ENCODE assay signal across 12 mouse cellular contexts in genomic region chr15:78948883-78949282, GRCm38 (mm10). TPM values are rescaled to one million over a fixed set of nuclear protein-coding genes. Genes with fewer than 3 reads are reported as not detected.
DNase-seq lines count a peak whose midpoint lies in the region; ATAC-seq lines count a peak whose summit lies in the region.
"Had no signal": no experiment of that assay in that cellular context is flagged by ENCODE, and none has a peak within 500 bp of the region (broad histone marks: within the 10 kb centered on the region; RNA-seq: fewer than 3 reads in every experiment).

No protein-coding gene starts in this region.

- H3K4me1 ChIP-seq in forebrain, embryonic 11.5 days (replicated peaks; ENCODE audit: control insufficient read depth, insufficient read depth, low read length): peaks cover 6% of the 10 kb centered on the region; the same call in 1 of the 2 replicates
- H3K4me1 ChIP-seq in hindbrain, embryonic 16.5 days (ENCODE audit: control insufficient read depth, insufficient read depth, low read depth, low read length): peaks cover 13% of the 10 kb centered on the region
- peaks cover 13% of the 10 kb centered on the region for H3K4me1 ChIP-seq in midbrain, embryonic 16.5 days (ENCODE audit: control insufficient read depth, insufficient read depth, low read length)

- H3K9me3 ChIP-seq in forebrain, embryonic 11.5 days (ENCODE audit: control insufficient read depth, low read length): no peaks in the 10 kb centered on the region
- H3K9me3 ChIP-seq in hindbrain, embryonic 16.5 days (ENCODE audit: control insufficient read depth, low read length): no peaks in the 10 kb centered on the region
- no peaks in the 10 kb centered on the region for H3K9me3 ChIP-seq in midbrain, embryonic 16.5 days (replicated peaks; ENCODE audit: control insufficient read depth, low read length, poor library complexity, severe bottlenecking)
- H3K9me3 ChIP-seq: heart, embryonic 10.5 days had no signal

- H3K27me3 ChIP-seq in forebrain, embryonic 11.5 days (ENCODE audit: control insufficient read depth, insufficient read depth, low read length): no peaks in the 10 kb centered on the region; the same call in 1 of the 2 replicates
- H3K27me3 ChIP-seq in hindbrain, embryonic 16.5 days (replicated peaks; ENCODE audit: control insufficient read depth, insufficient read depth, low read length): no peaks in the 10 kb centered on the region; the same call in 1 of the 2 replicates
- H3K27me3 ChIP-seq in midbrain, embryonic 16.5 days (ENCODE audit: control insufficient read depth, insufficient read depth, low read depth, low read length): no peaks in the 10 kb centered on the region

- H3K27ac ChIP-seq in forebrain, embryonic 11.5 days (ENCODE audit: low read depth, low read length): no peak overlapping the region
- H3K27ac ChIP-seq in hindbrain, embryonic 16.5 days (ENCODE audit: low read depth, low read length): no peak overlapping the region
- H3K27ac ChIP-seq in midbrain, embryonic 16.5 days (ENCODE audit: low read length): no peak overlapping the region
- H3K27ac ChIP-seq: layer of hippocampus, adult 2 months had no signal

- H3K9ac ChIP-seq in forebrain, embryonic 11.5 days (ENCODE audit: low read length): no peak overlapping the region; the same call in 1 of the 2 replicates
- no peak overlapping the region for H3K9ac ChIP-seq in hindbrain, embryonic 16.5 days (ENCODE audit: low read depth, low read length)
- no peak overlapping the region; the same call in 1 of the 2 replicates for H3K9ac ChIP-seq in midbrain, embryonic 16.5 days (ENCODE audit: low read depth, low read length)

- H3K36me3 ChIP-seq in forebrain, embryonic 11.5 days (ENCODE audit: control insufficient read depth, insufficient read depth, low read length): no peaks in the 10 kb centered on the region
- no peaks in the 10 kb centered on the region; the same call in 1 of the 2 replicates for H3K36me3 ChIP-seq in hindbrain, embryonic 16.5 days (ENCODE audit: control insufficient read depth, insufficient read depth, low read length)
- peaks cover 7% of the 10 kb centered on the region; the same call in 1 of the 2 replicates for H3K36me3 ChIP-seq in midbrain, embryonic 16.5 days (ENCODE audit: control insufficient read depth, insufficient read depth, low read length)

- no peak overlapping the region for H3K4me3 ChIP-seq in forebrain, embryonic 11.5 days (ENCODE audit: low read depth, low read length)
- peak overlapping the region; percentile 66 for H3K4me3 ChIP-seq in hindbrain, embryonic 16.5 days (ENCODE audit: low read length)
- H3K4me3 ChIP-seq in midbrain, embryonic 16.5 days (ENCODE audit: low read depth, low read length): peak overlapping the region; percentile 48

- WGBS in forebrain, embryonic 11.5 days: 93% methylated on average over 3 of the region's 3 CpGs
- WGBS in hindbrain, embryonic 16.5 days: 99% methylated on average over 3 of the region's 3 CpGs
- 94% methylated on average over 3 of the region's 3 CpGs for WGBS in midbrain, embryonic 16.5 days

- H3K4me2 ChIP-seq in forebrain, embryonic 11.5 days (ENCODE audit: low read depth, low read length, severe bottlenecking): peak overlapping the region; percentile 78
- H3K4me2 ChIP-seq in hindbrain, embryonic 16.5 days (ENCODE audit: low read length): peak overlapping the region; percentile 57
- H3K4me2 ChIP-seq in midbrain, embryonic 16.5 days (ENCODE audit: low read length): peak overlapping the region; percentile 65

- peak; percentile 40 to 61 for DNase-seq in cerebellum, postnatal 25 days
- DNase-seq in forebrain, embryonic 11.5 days (ENCODE audit: low spot score): no peak
- no peak for DNase-seq in frontal cortex, postnatal 25 days (ENCODE audit: low spot score in 2 of 2)
- DNase-seq in heart, adult 18-20 months: no peak
- no peak for DNase-seq in layer of hippocampus, adult 18-20 months (ENCODE audit: low spot score in 2 of 2)
- DNase-seq: lung, postnatal 14 days; right cerebral cortex, adult 18-20 months; thymus, postnatal 36 days had no signal

- ATAC-seq in forebrain, embryonic 11.5 days (replicated peaks; ENCODE audit: low FRiP score): no peak
- no peak for ATAC-seq in hindbrain, embryonic 16.5 days
- ATAC-seq in midbrain, embryonic 16.5 days: no peak

RNA-seq across cellular contexts. Expression of gene Triobp, which starts 1.4 kb away (rescaled TPM):
- 55.9 and 60.1 TPM in 2 replicates for polyA plus RNA-seq in forebrain, embryonic 11.5 days (2014; fragmentation: Nextera tagmentation; extraction: Ambion mirVana)
- 36.1 and 40.4 TPM in 2 replicates for polyA plus RNA-seq in hindbrain, embryonic 16.5 days (2015; fragmentation: Nextera tagmentation; extraction: Ambion mirVana)
- 40.9 and 48.8 TPM in 2 replicates for polyA plus RNA-seq in midbrain, embryonic 16.5 days (2015; fragmentation: Nextera tagmentation; extraction: Ambion mirVana)
- total RNA-seq in heart, adult 18-20 months (2021): 10 to 100 TPM; 25.5 to 30.2 TPM
- total RNA-seq in layer of hippocampus, adult 18-20 months (2021): 1 to 10 TPM; 9.0 to 9.2 TPM

RNA-seq across cellular contexts. Expression of gene Nol12, which starts 14.2 kb away (rescaled TPM):
- polyA plus RNA-seq in forebrain, embryonic 11.5 days (2014; fragmentation: Nextera tagmentation; extraction: Ambion mirVana): 56.8 and 62.6 TPM in 2 replicates
- 63.6 and 68.1 TPM in 2 replicates for polyA plus RNA-seq in hindbrain, embryonic 16.5 days (2015; fragmentation: Nextera tagmentation; extraction: Ambion mirVana)
- polyA plus RNA-seq in midbrain, embryonic 16.5 days (2015; fragmentation: Nextera tagmentation; extraction: Ambion mirVana): 66.3 and 67.6 TPM in 2 replicates
- total RNA-seq in heart, adult 18-20 months (2021): 10 to 100 TPM; 15.7 to 19.1 TPM
- total RNA-seq in layer of hippocampus, adult 18-20 months (2021): 10 to 100 TPM; 36.2 to 37.5 TPM

RNA-seq across cellular contexts. Expression of gene Lgals1, which starts 22.4 kb away (rescaled TPM):
- polyA plus RNA-seq in forebrain, embryonic 11.5 days (2014; fragmentation: Nextera tagmentation; extraction: Ambion mirVana): 279 and 319 TPM in 2 replicates
- polyA plus RNA-seq in hindbrain, embryonic 16.5 days (2015; fragmentation: Nextera tagmentation; extraction: Ambion mirVana): 105 and 169 TPM in 2 replicates
- polyA plus RNA-seq in midbrain, embryonic 16.5 days (2015; fragmentation: Nextera tagmentation; extraction: Ambion mirVana): 51.7 and 53.2 TPM in 2 replicates
- 100 to 1,000 TPM; 185 to 222 TPM for total RNA-seq in heart, adult 18-20 months (2021)
- total RNA-seq in layer of hippocampus, adult 18-20 months (2021): 10 to 100 TPM; 23.8 to 27.0 TPM

RNA-seq across cellular contexts. Expression of gene Pdxp, which starts 35.2 kb away (rescaled TPM):
- 37.2 and 49.2 TPM in 2 replicates for polyA plus RNA-seq in forebrain, embryonic 11.5 days (2014; fragmentation: Nextera tagmentation; extraction: Ambion mirVana)
- 94.7 and 96.9 TPM in 2 replicates for polyA plus RNA-seq in hindbrain, embryonic 16.5 days (2015; fragmentation: Nextera tagmentation; extraction: Ambion mirVana)
- 107 and 126 TPM in 2 replicates for polyA plus RNA-seq in midbrain, embryonic 16.5 days (2015; fragmentation: Nextera tagmentation; extraction: Ambion mirVana)
- total RNA-seq in heart, adult 18-20 months (2021): under 1 TPM; 0.62 to 0.64 TPM
- total RNA-seq in layer of hippocampus, adult 18-20 months (2021): 100 to 1,000 TPM; 170 to 178 TPM

RNA-seq across cellular contexts. Expression of gene Sh3bp1, which starts 49.3 kb away (rescaled TPM):
- 15.8 and 17.3 TPM in 2 replicates for polyA plus RNA-seq in forebrain, embryonic 11.5 days (2014; fragmentation: Nextera tagmentation; extraction: Ambion mirVana)
- 4.5 and 6.7 TPM in 2 replicates for polyA plus RNA-seq in hindbrain, embryonic 16.5 days (2015; fragmentation: Nextera tagmentation; extraction: Ambion mirVana)
- 2.2 and 2.7 TPM in 2 replicates for polyA plus RNA-seq in midbrain, embryonic 16.5 days (2015; fragmentation: Nextera tagmentation; extraction: Ambion mirVana)
- 1 to 10 TPM; 3.5 to 7.1 TPM for total RNA-seq in heart, adult 18-20 months (2021)
- total RNA-seq in layer of hippocampus, adult 18-20 months (2021): 10 to 100 TPM; 32.4 to 34.4 TPM

Comparison
In these comparisons a context has a peak if more than half of its experiments do, and no peak if none do; other contexts are left out.
1. DNase-seq: peak in cerebellum, postnatal 25 days (2 of 2); none in forebrain, embryonic 11.5 days (single experiment), frontal cortex, postnatal 25 days (0 of 2), heart, adult 18-20 months (0 of 2) and layer of hippocampus, adult 18-20 months (0 of 2).
2. Peak in every context shown above with its lines, with median percentiles within 50 percentile points of each other: H3K4me2 ChIP-seq.